Mouse (Mus musculus) testis, adult 2 months (tissue): ENCODE results near the gene Mfsd2a.

ENCODE experiments used
- CTCF ChIP-seq: fragments of 200-500 bp; IDR thresholded peaks from 2 replicates; pipeline ENCODE4 v1.5.1; 2012; ENCODE audit warnings: low read depth, mild to moderate bottlenecking, inconsistent platforms, low read length, moderate library complexity; ENCODE audit not compliant: control insufficient read depth, insufficient read depth, insufficient replicate concordance
- POLR2A ChIP-seq: fragments of 200-500 bp; IDR thresholded peaks from 2 replicates; pipeline ENCODE4 v1.6.1; 2012; ENCODE audit warnings: low read depth, mild to moderate bottlenecking, inconsistent platforms, low read length, moderate library complexity; ENCODE audit not compliant: control insufficient read depth

DNA sequence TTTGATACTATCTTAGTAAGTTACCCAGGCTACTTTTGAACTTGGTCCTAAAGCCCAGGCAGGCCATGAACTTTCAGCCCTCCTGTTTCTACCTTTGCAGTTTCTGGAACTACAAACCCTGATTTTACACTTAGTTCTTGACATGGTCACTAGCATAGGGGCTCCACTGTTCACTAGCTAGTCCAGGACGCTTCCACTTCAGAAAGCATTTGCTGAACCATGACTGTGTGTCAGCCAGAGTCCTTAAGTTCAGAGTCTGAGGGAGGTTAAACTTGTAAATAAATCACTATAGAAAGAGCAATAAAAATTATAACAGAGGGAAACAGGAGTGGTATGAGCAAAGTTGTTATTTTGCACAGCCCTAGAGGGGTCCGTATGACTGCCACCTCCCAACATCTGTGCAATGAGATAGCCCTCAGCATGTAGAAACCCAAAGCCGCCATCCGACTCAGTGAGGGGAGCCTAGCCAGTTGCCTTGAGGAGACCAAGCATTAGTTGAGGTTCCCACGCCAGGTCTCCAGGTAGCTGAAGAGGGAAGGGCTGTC, 14.1 kb upstream of the Mfsd2a start:
- no peak for TF ChIP-seq POLR2A
- no peak for TF ChIP-seq CTCF
